Mouse (Mus musculus) heart, embryonic 13.5 days (tissue): ENCODE data around the gene 1700025G04Rik. TPM values are rescaled to one million over a fixed set of nuclear protein-coding genes. Genes with fewer than 3 reads are reported as not detected.

ENCODE experiments used
- ATAC-seq: fragments of 200-750 bp; cut with Nextera tagmentation; 2 replicates; pipeline ENCODE4 v1.8.0; 2017; ENCODE audit warnings: moderate TSS enrichment; ENCODE audit not compliant: insufficient number of reproducible peaks, low FRiP score, low TSS enrichment; ENCODE audit errors: extremely low read depth
- H3K27ac ChIP-seq: fragments of 300-500 bp; sonication (generic); replicated peaks from 2 replicates; pipeline ENCODE4 v1.5.1; 2015; ENCODE audit warnings: moderate library complexity, mild to moderate bottlenecking, inconsistent platforms
- H3K27me3 ChIP-seq: fragments of 300-500 bp; sonication (generic); replicated peaks from 2 replicates; pipeline ENCODE4 v1.6.1; 2015; ENCODE audit warnings: mild to moderate bottlenecking, inconsistent platforms
- H3K36me3 ChIP-seq: fragments of 300-500 bp; sonication (generic); 2 replicates; pipeline ENCODE4 v1.6.1; 2015; ENCODE audit warnings: mild to moderate bottlenecking, inconsistent platforms
- H3K4me1 ChIP-seq: fragments of 300-500 bp; sonication (generic); 2 replicates; pipeline ENCODE4 v1.6.1; 2015; ENCODE audit warnings: inconsistent platforms
- H3K4me2 ChIP-seq: fragments of 300-500 bp; sonication (generic); 2 replicates; pipeline ENCODE4 v1.6.1; 2015; ENCODE audit warnings: inconsistent platforms, mild to moderate bottlenecking, moderate library complexity
- H3K4me3 ChIP-seq: fragments of 300-500 bp; sonication (generic); 2 replicates; pipeline ENCODE4 v1.5.1; 2015; ENCODE audit warnings: moderate library complexity, mild to moderate bottlenecking, inconsistent platforms
- H3K9ac ChIP-seq: fragments of 300-500 bp; sonication (generic); 2 replicates; pipeline ENCODE4 v1.6.1; 2015; ENCODE audit warnings: inconsistent platforms, mild to moderate bottlenecking, moderate library complexity
- H3K9me3 ChIP-seq: fragments of 300-500 bp; sonication (generic); 2 replicates; pipeline ENCODE4 v1.6.1; 2016; ENCODE audit warnings: inconsistent platforms
- WGBS: fragments of 180-500 bp; shearing (Covaris S2); methylation state at CpG from one replicate; pipeline ENCODE4 v1.1.7; 2015; ENCODE audit warnings: mixed read lengths; 5-methylcytosine and 5-hydroxymethylcytosine counted together
- polyA plus RNA-seq: library from polyadenylated mRNA; unstranded; fragments of >200 nt; fragmentation: Nextera tagmentation; extraction: Ambion mirVana; gene quantifications from 2 replicates; pipeline ENCODE4 v1.2.1, GENCODE M21; 2015

Gene 1700025G04Rik
- polyA plus RNA-seq, 1 experiment from 2014 or later, result 24.3 TPM

- WGBS, result 63% methylated on average over 5 of the region's 5 CpGs
- no peak overlapping the region for H3K27ac ChIP-seq
These were observed 197.9 kb downstream of the 1700025G04Rik start for GRCm38 (mm10) chr1:151892008-151892407.

GRCm38 (mm10) chr1:151891194-151891593 lies 198.7 kb downstream of the 1700025G04Rik start:
- H3K36me3 ChIP-seq, result peaks cover 8% of the 10 kb centered on the region
- 45% methylated on average over 9 of the region's 9 CpGs for whole genome bisulfite sequencing
- no peaks in the 10 kb centered on the region for H3K9me3 ChIP-seq
- H3K27ac ChIP-seq, result peak overlapping the region; percentile 89
- no peak overlapping the region for H3K4me3 ChIP-seq
- H3K4me2 ChIP-seq, result no peak overlapping the region
- no peak for ATAC-seq
- H3K27me3 ChIP-seq, result no peaks in the 10 kb centered on the region
- peak overlapping the region; percentile 44; the same call in 1 of the 2 replicates for H3K9ac ChIP-seq
- peaks cover 58% of the 10 kb centered on the region for H3K4me1 ChIP-seq

More at GRCm38 (mm10) chr1:151892008-151892407, 197.9 kb downstream of the 1700025G04Rik start:
- H3K36me3 ChIP-seq, result peaks cover 8% of the 10 kb centered on the region
- no peak overlapping the region for H3K4me3 ChIP-seq
- H3K27me3 ChIP-seq, result no peaks in the 10 kb centered on the region
- no peak overlapping the region for H3K9ac ChIP-seq
- H3K4me1 ChIP-seq, result peaks cover 50% of the 10 kb centered on the region
- H3K9me3 ChIP-seq, result no peaks in the 10 kb centered on the region
- ATAC-seq, result no peak
- no peak overlapping the region for H3K4me2 ChIP-seq

GRCm38 (mm10) chr1:151890041-151890621 lies 199.8 kb downstream of the 1700025G04Rik start:
- Histone ChIP-seq H3K4me3 (no peak overlapping the region), H3K36me3 (peaks cover 8% of the 10 kb centered on the region), H3K9me3 (no peaks in the 10 kb centered on the region), H3K4me1 (peaks cover 64% of the 10 kb centered on the region), H3K27me3 (no peaks in the 10 kb centered on the region), H3K9ac (0 out of 2 replicates have a peak overlapping the region, but pooled peaks have one; percentile 30), H3K4me2 (0 out of 2 replicates have a peak overlapping the region, but pooled peaks have one; percentile 5), H3K27ac (peak overlapping the region; percentile 89)
- 37% methylated on average over 14 of the region's 14 CpGs for WGBS
- ATAC-seq, result peak; percentile 44; the same call in 1 of the 2 replicates

- 45% methylated on average over 5 of the region's 5 CpGs for WGBS
- Histone ChIP-seq H3K27ac (0 out of 2 replicates have a peak overlapping the region, but pooled peaks have one; percentile 22), H3K4me2 (no peak overlapping the region), H3K36me3 (peaks cover 5% of the 10 kb centered on the region), H3K27me3 (no peaks in the 10 kb centered on the region), H3K4me3 (no peak overlapping the region), H3K9me3 (no peaks in the 10 kb centered on the region), H3K9ac (no peak overlapping the region), H3K4me1 (peaks cover 64% of the 10 kb centered on the region)
- ATAC-seq, result no peak
These were observed 202.3 kb downstream of the 1700025G04Rik start for GRCm38 (mm10) chr1:151887631-151888030.

GRCm38 (mm10) chr1:151887126-151887525 lies 202.8 kb downstream of the 1700025G04Rik start:
- H3K27me3 ChIP-seq, result no peaks in the 10 kb centered on the region
- H3K36me3 ChIP-seq, result no peaks in the 10 kb centered on the region
- WGBS, result 66% methylated on average over 10 of the region's 10 CpGs
- H3K4me1 ChIP-seq, result peaks cover 62% of the 10 kb centered on the region
- H3K4me2 ChIP-seq, result no peak overlapping the region
- no peak overlapping the region for H3K9ac ChIP-seq
- ATAC-seq, result no peak
- H3K4me3 ChIP-seq, result no peak overlapping the region
- H3K27ac ChIP-seq, result no peak overlapping the region; the same call in 1 of the 2 replicates
- H3K9me3 ChIP-seq, result no peaks in the 10 kb centered on the region

GRCm38 (mm10) chr1:151886171-151886570 lies 203.8 kb downstream of the 1700025G04Rik start:
- WGBS, result 68% methylated on average over 2 of the region's 2 CpGs

GRCm38 (mm10) chr1:151881253-151881652 lies 208.7 kb downstream of the 1700025G04Rik start:
- H3K9me3 ChIP-seq, result no peaks in the 10 kb centered on the region
- H3K4me1 ChIP-seq, result peaks cover 27% of the 10 kb centered on the region
- no peaks in the 10 kb centered on the region for H3K36me3 ChIP-seq
- H3K4me2 ChIP-seq, result no peak overlapping the region
- no peak overlapping the region for H3K4me3 ChIP-seq
- H3K27me3 ChIP-seq, result no peaks in the 10 kb centered on the region
- no peak overlapping the region for H3K27ac ChIP-seq
- H3K9ac ChIP-seq, result no peak overlapping the region
- no peak for ATAC-seq
- 75% methylated on average over 1 of the region's 1 CpGs for WGBS

More at GRCm38 (mm10) chr1:151886171-151886570, 203.8 kb downstream of the 1700025G04Rik start:
- Histone ChIP-seq H3K27ac (no peak overlapping the region), H3K9ac (no peak overlapping the region), H3K9me3 (no peaks in the 10 kb centered on the region), H3K4me1 (peaks cover 59% of the 10 kb centered on the region), H3K36me3 (no peaks in the 10 kb centered on the region), H3K27me3 (no peaks in the 10 kb centered on the region), H3K4me3 (no peak overlapping the region), H3K4me2 (no peak overlapping the region)
- ATAC-seq, result no peak

GRCm38 (mm10) chr1:151880731-151881130 lies 209.2 kb downstream of the 1700025G04Rik start:
- no peak for ATAC-seq
- H3K9me3 ChIP-seq, result no peaks in the 10 kb centered on the region
- H3K27ac ChIP-seq, result no peak overlapping the region
- no peaks in the 10 kb centered on the region for H3K27me3 ChIP-seq
- H3K4me1 ChIP-seq, result peaks cover 25% of the 10 kb centered on the region
- H3K4me2 ChIP-seq, result no peak overlapping the region
- H3K36me3 ChIP-seq, result no peaks in the 10 kb centered on the region
- H3K4me3 ChIP-seq, result no peak overlapping the region
- H3K9ac ChIP-seq, result no peak overlapping the region
- 54% methylated on average over 5 of the region's 5 CpGs for WGBS

- no peaks in the 10 kb centered on the region for H3K9me3 ChIP-seq
- 65% methylated on average over 13 of the region's 13 CpGs for WGBS
- H3K4me1 ChIP-seq, result peaks cover 20% of the 10 kb centered on the region
- H3K4me3 ChIP-seq, result no peak overlapping the region
- no peak overlapping the region for H3K27ac ChIP-seq
- H3K9ac ChIP-seq, result no peak overlapping the region
- H3K27me3 ChIP-seq, result no peaks in the 10 kb centered on the region
- H3K36me3 ChIP-seq, result no peaks in the 10 kb centered on the region
- no peak for ATAC-seq
- peak overlapping the region; percentile 5; the same call in 1 of the 2 replicates for H3K4me2 ChIP-seq
These were observed 210.0 kb downstream of the 1700025G04Rik start for GRCm38 (mm10) chr1:151879966-151880365.

GRCm38 (mm10) chr1:151879308-151879850 lies 210.5 kb downstream of the 1700025G04Rik start:
- no peak overlapping the region for H3K27ac ChIP-seq
- WGBS, result 73% methylated on average over 11 of the region's 11 CpGs
- no peaks in the 10 kb centered on the region for H3K9me3 ChIP-seq
- no peaks in the 10 kb centered on the region for H3K36me3 ChIP-seq
- peaks cover 20% of the 10 kb centered on the region for H3K4me1 ChIP-seq
- H3K4me2 ChIP-seq, result peak overlapping the region; percentile 5; the same call in 1 of the 2 replicates
- no peak for ATAC-seq
- H3K4me3 ChIP-seq, result no peak overlapping the region
- H3K9ac ChIP-seq, result no peak overlapping the region
- H3K27me3 ChIP-seq, result no peaks in the 10 kb centered on the region

GRCm38 (mm10) chr1:151878411-151878810 lies 211.5 kb downstream of the 1700025G04Rik start:
- Histone ChIP-seq H3K27ac (no peak overlapping the region), H3K9ac (no peak overlapping the region), H3K9me3 (no peaks in the 10 kb centered on the region), H3K4me2 (no peak overlapping the region), H3K4me1 (peaks cover 20% of the 10 kb centered on the region), H3K27me3 (no peaks in the 10 kb centered on the region), H3K4me3 (no peak overlapping the region), H3K36me3 (no peaks in the 10 kb centered on the region)
- no peak for ATAC-seq
- WGBS, result 54% methylated on average over 4 of the region's 4 CpGs
